Mouse (Mus musculus): ENCODE data around the gene Gm42878. TPM values are rescaled to one million over a fixed set of nuclear protein-coding genes. Genes with fewer than 3 reads are reported as not detected.

Gene Gm42878
- polyA plus RNA-seq, 1 experiment from 2014 or later: not detected

- Histone ChIP-seq H3K36me3 (no peaks in the 10 kb centered on the region), H3K27ac (no peak overlapping the region), H3K27me3 (no peaks in the 10 kb centered on the region), H3K9me3 (replicated peaks) (no peaks in the 10 kb centered on the region), H3K4me2 (replicated peaks) (peak overlapping the region; percentile 93), H3K9ac (peak overlapping the region; percentile 99), H3K4me3 (peak overlapping the region; percentile 100), H3K4me1 (peaks cover 29% of the 10 kb centered on the region)
- peak; percentile 26; the same call in 1 of the 2 replicates for ATAC-seq (ENCODE audit: low FRiP score)
- 42% methylated on average over 6 of the region's 6 CpGs for WGBS
Measured at GRCm38 (mm10) chr5:121546530-121546895, 1.2 kb upstream of the Gm42878 start.

GRCm38 (mm10) chr5:121545793-121546529 lies 679 bp upstream of the Gm42878 start, which contains the start of gene Mapkapk5:
Mapkapk5 (minus strand) TSS chr5:121545905.
- H3K9ac ChIP-seq: peak within 1 kb of the TSS; percentile 99
- WGBS: 3% methylated on average over 55 of the region's 55 CpGs
- H3K4me3 ChIP-seq: peak within 1 kb of the TSS; percentile 100
- no peaks in the 10 kb centered on the region for H3K36me3 ChIP-seq
- H3K27ac ChIP-seq: peak within 1 kb of the TSS; percentile 97
- peak within 1 kb of the TSS; percentile 93 for H3K4me2 ChIP-seq (replicated peaks)
- no peaks in the 10 kb centered on the region for H3K9me3 ChIP-seq (replicated peaks)
- ATAC-seq (ENCODE audit: low FRiP score): peak; percentile 95
- H3K27me3 ChIP-seq: no peaks in the 10 kb centered on the region
- H3K4me1 ChIP-seq: peaks cover 29% of the 10 kb centered on the region

- WGBS: 81% methylated on average over 3 of the region's 3 CpGs
- no peak overlapping the region for H3K27ac ChIP-seq
- H3K4me3 ChIP-seq: no peak overlapping the region
- H3K9me3 ChIP-seq (replicated peaks): no peaks in the 10 kb centered on the region
- H3K27me3 ChIP-seq: no peaks in the 10 kb centered on the region
- H3K4me1 ChIP-seq: peaks cover 29% of the 10 kb centered on the region
- H3K36me3 ChIP-seq: no peaks in the 10 kb centered on the region; the same call in 1 of the 2 replicates
- no peak overlapping the region for H3K9ac ChIP-seq
- no peak for ATAC-seq (ENCODE audit: low FRiP score)
- no peak overlapping the region for H3K4me2 ChIP-seq (replicated peaks)
Measured at GRCm38 (mm10) chr5:121543370-121543769, 1.9 kb downstream of the Gm42878 start.

- no peaks in the 10 kb centered on the region for H3K9me3 ChIP-seq (replicated peaks)
- peaks cover 13% of the 10 kb centered on the region for H3K36me3 ChIP-seq
- H3K4me3 ChIP-seq: no peak overlapping the region
- ATAC-seq (ENCODE audit: low FRiP score): no peak
- H3K27me3 ChIP-seq: no peaks in the 10 kb centered on the region
- H3K4me1 ChIP-seq: peaks cover 23% of the 10 kb centered on the region
- no peak overlapping the region for H3K27ac ChIP-seq
- no peak overlapping the region for H3K9ac ChIP-seq
- 90% methylated on average over 7 of the region's 7 CpGs for WGBS
- H3K4me2 ChIP-seq (replicated peaks): no peak overlapping the region
Measured at GRCm38 (mm10) chr5:121541235-121541634, 4.0 kb downstream of the Gm42878 start.

DNA sequence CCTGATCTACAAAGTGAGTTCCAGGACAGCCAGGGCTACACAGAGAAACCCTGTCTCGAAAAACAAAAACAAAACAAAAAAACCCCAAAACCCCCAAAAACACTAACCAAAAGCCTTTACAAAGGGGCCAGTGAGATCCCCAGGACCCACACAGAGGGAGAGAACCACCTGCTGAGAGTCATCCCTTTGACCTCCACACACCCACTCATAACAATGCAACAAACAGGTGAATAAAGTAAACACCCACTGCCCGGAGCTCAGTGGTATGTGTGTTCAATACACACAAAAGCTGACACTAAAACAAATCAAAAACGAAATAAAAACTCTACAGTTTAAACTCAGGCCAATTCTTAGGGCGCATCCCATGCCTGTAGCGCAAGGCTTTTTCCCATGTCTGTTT lies 5.2 kb downstream of the Gm42878 start:
- no peak for ATAC-seq (ENCODE audit: low FRiP score)
- Histone ChIP-seq H3K4me3 (no peak overlapping the region), H3K4me1 (peaks cover 22% of the 10 kb centered on the region), H3K27me3 (no peaks in the 10 kb centered on the region), H3K9me3 (replicated peaks) (no peaks in the 10 kb centered on the region), H3K4me2 (replicated peaks) (no peak overlapping the region), H3K27ac (no peak overlapping the region), H3K36me3 (peaks cover 24% of the 10 kb centered on the region), H3K9ac (no peak overlapping the region)
- WGBS: 94% methylated on average over 5 of the region's 5 CpGs

GRCm38 (mm10) chr5:121537588-121537987 lies 7.7 kb downstream of the Gm42878 start:
- Histone ChIP-seq H3K4me2 (replicated peaks) (no peak overlapping the region), H3K27me3 (no peaks in the 10 kb centered on the region), H3K9ac (no peak overlapping the region), H3K36me3 (peaks cover 46% of the 10 kb centered on the region), H3K27ac (no peak overlapping the region), H3K4me1 (peaks cover 4% of the 10 kb centered on the region; the same call in 1 of the 2 replicates), H3K9me3 (replicated peaks) (no peaks in the 10 kb centered on the region), H3K4me3 (no peak overlapping the region)
- 92% methylated on average over 2 of the region's 2 CpGs for WGBS
- no peak for ATAC-seq (ENCODE audit: low FRiP score)

GRCm38 (mm10) chr5:121536921-121537555 lies 8.2 kb downstream of the Gm42878 start:
- Histone ChIP-seq H3K36me3 (peaks cover 51% of the 10 kb centered on the region), H3K4me3 (no peak overlapping the region), H3K27ac (no peak overlapping the region), H3K4me1 (no peaks in the 10 kb centered on the region), H3K9ac (no peak overlapping the region), H3K27me3 (no peaks in the 10 kb centered on the region), H3K4me2 (replicated peaks) (no peak overlapping the region), H3K9me3 (replicated peaks) (no peaks in the 10 kb centered on the region)
- no peak for ATAC-seq (ENCODE audit: low FRiP score)
- WGBS: 59% methylated on average over 7 of the region's 7 CpGs

GRCm38 (mm10) chr5:121535116-121535515 lies 10.2 kb downstream of the Gm42878 start:
- no peak overlapping the region for H3K27ac ChIP-seq
- H3K27me3 ChIP-seq: no peaks in the 10 kb centered on the region
- ATAC-seq (ENCODE audit: low FRiP score): no peak
- peaks cover 67% of the 10 kb centered on the region for H3K36me3 ChIP-seq
- WGBS: 94% methylated on average over 3 of the region's 3 CpGs
- no peak overlapping the region for H3K4me2 ChIP-seq (replicated peaks)
- no peak overlapping the region for H3K9ac ChIP-seq
- H3K4me1 ChIP-seq: no peaks in the 10 kb centered on the region
- no peaks in the 10 kb centered on the region for H3K9me3 ChIP-seq (replicated peaks)
- H3K4me3 ChIP-seq: no peak overlapping the region

DNA sequence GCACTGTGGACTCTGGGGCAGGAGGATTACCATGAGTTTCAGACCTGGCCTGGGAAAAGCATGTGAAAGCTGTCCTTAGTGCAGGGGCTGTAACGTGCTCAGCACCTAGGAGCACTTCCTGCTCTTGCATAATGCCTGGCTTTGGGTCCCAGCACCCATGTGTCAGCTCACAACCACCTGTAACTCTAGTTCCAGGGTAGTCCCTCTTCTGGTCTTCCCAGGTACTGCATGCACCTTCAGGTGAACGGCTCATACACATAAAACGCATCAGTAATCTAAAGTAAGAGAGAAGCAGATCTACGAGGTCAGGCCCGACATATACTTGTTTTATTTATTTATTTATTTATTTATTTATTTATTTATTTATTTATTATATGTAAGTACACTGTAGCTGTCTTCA lies 10.8 kb downstream of the Gm42878 start:
- H3K9ac ChIP-seq: no peak overlapping the region
- no peak for ATAC-seq (ENCODE audit: low FRiP score)
- H3K4me3 ChIP-seq: no peak overlapping the region
- H3K27me3 ChIP-seq: no peaks in the 10 kb centered on the region
- WGBS: 95% methylated on average over 5 of the region's 5 CpGs
- no peak overlapping the region for H3K27ac ChIP-seq
- H3K4me2 ChIP-seq (replicated peaks): no peak overlapping the region
- no peaks in the 10 kb centered on the region for H3K9me3 ChIP-seq (replicated peaks)
- H3K4me1 ChIP-seq: no peaks in the 10 kb centered on the region
- peaks cover 73% of the 10 kb centered on the region for H3K36me3 ChIP-seq

- Histone ChIP-seq H3K36me3 (peaks cover 79% of the 10 kb centered on the region), H3K4me1 (no peaks in the 10 kb centered on the region), H3K4me2 (replicated peaks) (no peak overlapping the region), H3K9me3 (replicated peaks) (no peaks in the 10 kb centered on the region), H3K27me3 (no peaks in the 10 kb centered on the region), H3K9ac (no peak overlapping the region), H3K27ac (no peak overlapping the region), H3K4me3 (no peak overlapping the region)
- WGBS: 62% methylated on average over 8 of the region's 8 CpGs
- no peak for ATAC-seq (ENCODE audit: low FRiP score)
Measured at GRCm38 (mm10) chr5:121526961-121527360, 18.3 kb downstream of the Gm42878 start.

DNA sequence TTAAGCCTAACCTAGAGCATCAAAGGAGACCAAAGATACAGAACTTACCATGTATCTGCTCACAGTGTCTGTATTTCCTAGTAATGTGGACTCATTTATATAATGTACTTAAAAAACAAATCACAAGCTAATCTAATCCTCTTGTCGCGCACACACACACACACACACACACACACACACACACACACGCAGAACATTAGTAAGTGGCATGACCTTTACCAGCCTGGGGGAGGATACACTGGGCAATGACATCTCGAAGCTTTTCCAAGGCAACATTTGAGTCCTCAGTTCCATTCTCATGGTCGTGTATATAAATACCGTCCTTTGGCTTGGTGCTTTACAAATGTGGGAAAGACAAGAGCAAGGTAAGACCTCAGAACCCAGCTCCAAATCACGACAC lies 18.8 kb downstream of the Gm42878 start:
- Histone ChIP-seq H3K27ac (no peak overlapping the region), H3K36me3 (peaks cover 76% of the 10 kb centered on the region), H3K9ac (no peak overlapping the region), H3K4me3 (no peak overlapping the region), H3K4me1 (no peaks in the 10 kb centered on the region), H3K9me3 (replicated peaks) (no peaks in the 10 kb centered on the region), H3K27me3 (no peaks in the 10 kb centered on the region), H3K4me2 (replicated peaks) (no peak overlapping the region)
- no peak for ATAC-seq (ENCODE audit: low FRiP score)
- WGBS: 79% methylated on average over 7 of the region's 7 CpGs

- H3K9me3 ChIP-seq (replicated peaks): no peaks in the 10 kb centered on the region
- 83% methylated on average over 14 of the region's 14 CpGs for WGBS
- H3K4me3 ChIP-seq: no peak overlapping the region
- H3K27ac ChIP-seq: no peak overlapping the region
- H3K9ac ChIP-seq: no peak overlapping the region
- H3K36me3 ChIP-seq: peaks cover 76% of the 10 kb centered on the region
- no peak overlapping the region for H3K4me2 ChIP-seq (replicated peaks)
- no peaks in the 10 kb centered on the region for H3K4me1 ChIP-seq
- no peaks in the 10 kb centered on the region for H3K27me3 ChIP-seq
- no peak for ATAC-seq (ENCODE audit: low FRiP score)
Measured at GRCm38 (mm10) chr5:121525774-121526450, 19.4 kb downstream of the Gm42878 start.

All from hindbrain, embryonic 12.5 days (tissue).